Mouse (Mus musculus): ENCODE data around the gene Ssbp3. TPM values are rescaled to one million over a fixed set of nuclear protein-coding genes. Genes with fewer than 3 reads are reported as not detected.

Ssbp3 gene
- polyA plus RNA-seq, 1 experiment from 2014 or later: 98.6 TPM

DNA sequence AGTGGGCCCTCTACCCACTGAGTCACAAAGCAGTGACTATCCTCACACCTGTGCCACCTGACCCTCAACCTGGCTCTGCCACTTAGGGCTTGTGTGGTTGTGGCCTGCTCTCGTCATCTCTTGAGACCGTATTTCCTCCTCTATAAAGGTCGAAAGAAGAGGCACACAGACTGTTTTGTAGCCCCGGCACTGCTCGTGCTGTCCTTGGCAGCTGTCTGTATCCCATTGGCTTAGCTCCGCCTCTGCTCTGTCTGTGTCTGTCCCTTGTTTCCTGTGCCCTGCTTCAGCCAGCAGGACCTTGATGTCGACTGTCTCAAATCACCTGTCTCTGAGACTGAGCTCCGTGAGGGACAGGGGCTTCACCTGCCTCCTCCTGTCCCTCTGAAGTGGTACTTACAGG is 116.0 kb downstream of the Ssbp3 start:
- Histone ChIP-seq H3K27ac (no peak overlapping the region), H3K9me3 (replicated peaks) (no peaks in the 10 kb centered on the region), H3K4me1 (peaks cover 13% of the 10 kb centered on the region), H3K36me3 (peaks cover 79% of the 10 kb centered on the region), H3K4me3 (no peak overlapping the region), H3K4me2 (no peak overlapping the region), H3K9ac (no peak overlapping the region), H3K27me3 (replicated peaks) (no peaks in the 10 kb centered on the region)
- WGBS (ENCODE audit: insufficient replicate concordance): 67% methylated on average over 8 of the region's 8 CpGs
- ATAC-seq: no peak

DNA sequence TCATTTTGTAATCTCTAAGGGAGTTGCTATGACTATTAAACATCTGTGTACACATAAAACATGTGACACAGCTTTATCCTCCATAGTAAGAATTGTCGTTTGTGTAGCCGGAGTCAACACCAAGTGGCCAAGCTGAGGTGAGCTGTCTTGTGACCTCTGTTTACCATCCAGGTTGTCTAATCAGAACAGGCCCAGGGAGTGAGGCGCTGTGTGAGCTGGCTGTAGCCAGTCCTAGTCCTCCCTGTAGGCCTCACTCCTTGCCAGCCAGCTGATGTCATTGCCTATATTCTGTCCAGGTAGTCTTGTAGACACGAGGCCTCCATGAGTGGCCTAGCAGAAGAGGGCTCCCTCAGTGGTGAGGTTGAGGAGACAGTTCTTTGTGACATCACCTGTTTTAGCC is 125.2 kb downstream of the Ssbp3 start:
- WGBS (ENCODE audit: insufficient replicate concordance): 86% methylated on average over 4 of the region's 4 CpGs

DNA sequence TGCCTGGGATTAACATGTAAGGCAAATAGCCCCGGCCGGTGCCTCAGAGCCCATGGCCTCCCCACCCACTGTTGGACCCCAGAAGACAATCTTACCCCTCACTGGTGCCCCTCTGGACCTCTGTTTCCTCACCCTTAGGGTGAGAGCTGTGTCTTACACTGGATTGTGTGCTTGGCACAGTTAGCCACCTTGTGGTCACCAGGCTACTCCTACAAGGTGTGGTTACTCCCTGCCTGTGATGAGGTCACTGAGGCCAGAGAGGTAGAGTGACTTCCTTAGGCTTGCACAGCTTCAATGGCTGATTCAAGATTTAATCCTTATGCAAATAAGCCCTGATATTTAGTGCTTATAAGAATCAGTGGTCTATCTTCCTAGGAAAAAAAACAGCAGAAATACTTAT is 126.5 kb downstream of the Ssbp3 start:
- Histone ChIP-seq H3K36me3 (peaks cover 97% of the 10 kb centered on the region), H3K9me3 (replicated peaks) (no peaks in the 10 kb centered on the region), H3K4me3 (no peak overlapping the region), H3K9ac (no peak overlapping the region), H3K27ac (no peak overlapping the region), H3K4me1 (no peaks in the 10 kb centered on the region), H3K4me2 (no peak overlapping the region), H3K27me3 (replicated peaks) (no peaks in the 10 kb centered on the region)
- 92% methylated on average over 2 of the region's 2 CpGs for WGBS (ENCODE audit: insufficient replicate concordance)
- ATAC-seq: no peak

More for the DNA sequence above, 125.2 kb downstream of the Ssbp3 start:
- H3K4me2 ChIP-seq: no peak overlapping the region
- H3K9ac ChIP-seq: no peak overlapping the region
- no peak overlapping the region for H3K27ac ChIP-seq
- H3K4me1 ChIP-seq: no peaks in the 10 kb centered on the region
- H3K27me3 ChIP-seq (replicated peaks): no peaks in the 10 kb centered on the region
- H3K36me3 ChIP-seq: peaks cover 97% of the 10 kb centered on the region
- H3K9me3 ChIP-seq (replicated peaks): no peaks in the 10 kb centered on the region
- H3K4me3 ChIP-seq: no peak overlapping the region
- ATAC-seq: no peak

DNA sequence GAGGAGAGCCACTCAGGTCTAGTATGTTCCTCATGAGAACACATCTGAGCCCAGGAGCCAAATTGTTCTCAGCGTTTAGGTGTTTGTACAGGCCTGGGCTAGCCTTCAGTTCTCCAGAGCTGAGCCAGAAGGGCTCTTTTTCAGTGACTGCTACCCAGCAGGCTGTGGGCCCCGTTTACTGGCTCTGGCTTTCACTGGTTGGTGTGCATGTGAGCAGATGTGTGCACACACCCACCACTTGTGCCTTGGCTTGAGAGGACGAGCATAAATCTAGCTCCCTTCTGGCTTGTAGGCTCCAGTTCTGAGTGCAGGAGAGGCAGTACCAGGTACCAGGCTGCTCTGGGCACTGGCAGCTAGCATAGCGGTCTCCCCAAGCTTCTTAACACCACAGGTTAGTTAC is 127.8 kb downstream of the Ssbp3 start:
- H3K9ac ChIP-seq: no peak overlapping the region
- no peak overlapping the region for H3K4me2 ChIP-seq
- no peaks in the 10 kb centered on the region for H3K27me3 ChIP-seq (replicated peaks)
- WGBS (ENCODE audit: insufficient replicate concordance): 72% methylated on average over 4 of the region's 4 CpGs
- H3K36me3 ChIP-seq: peaks cover 97% of the 10 kb centered on the region
- no peak for ATAC-seq
- no peaks in the 10 kb centered on the region for H3K9me3 ChIP-seq (replicated peaks)
- H3K27ac ChIP-seq: no peak overlapping the region
- no peak overlapping the region for H3K4me3 ChIP-seq
- H3K4me1 ChIP-seq: no peaks in the 10 kb centered on the region

DNA sequence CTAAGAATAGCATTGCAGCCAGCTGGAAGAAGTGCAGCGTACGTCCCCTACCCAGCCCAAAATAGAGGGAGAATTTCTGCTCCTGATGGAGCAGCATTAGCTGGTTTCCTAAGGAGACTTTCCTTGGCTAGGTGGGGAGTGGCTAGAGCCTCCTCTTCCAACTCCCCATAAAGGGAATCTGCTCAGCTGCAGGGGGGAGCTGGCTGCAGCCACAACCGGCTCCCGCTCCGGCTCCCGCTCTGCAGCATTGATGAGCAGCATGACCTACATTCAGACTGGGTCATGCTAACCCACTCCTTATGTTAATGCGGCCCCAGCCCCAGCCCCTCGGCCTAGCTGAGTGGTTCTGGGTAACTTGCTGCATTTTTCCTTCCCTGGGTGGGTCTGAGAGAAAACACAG is 128.8 kb downstream of the Ssbp3 start:
- ATAC-seq: no peak
- no peak overlapping the region for H3K4me3 ChIP-seq
- H3K9ac ChIP-seq: no peak overlapping the region
- H3K9me3 ChIP-seq (replicated peaks): no peaks in the 10 kb centered on the region
- H3K27me3 ChIP-seq (replicated peaks): no peaks in the 10 kb centered on the region
- WGBS (ENCODE audit: insufficient replicate concordance): 86% methylated on average over 8 of the region's 8 CpGs
- peaks cover 97% of the 10 kb centered on the region for H3K36me3 ChIP-seq
- H3K27ac ChIP-seq: no peak overlapping the region
- H3K4me2 ChIP-seq: no peak overlapping the region
- no peaks in the 10 kb centered on the region for H3K4me1 ChIP-seq

DNA sequence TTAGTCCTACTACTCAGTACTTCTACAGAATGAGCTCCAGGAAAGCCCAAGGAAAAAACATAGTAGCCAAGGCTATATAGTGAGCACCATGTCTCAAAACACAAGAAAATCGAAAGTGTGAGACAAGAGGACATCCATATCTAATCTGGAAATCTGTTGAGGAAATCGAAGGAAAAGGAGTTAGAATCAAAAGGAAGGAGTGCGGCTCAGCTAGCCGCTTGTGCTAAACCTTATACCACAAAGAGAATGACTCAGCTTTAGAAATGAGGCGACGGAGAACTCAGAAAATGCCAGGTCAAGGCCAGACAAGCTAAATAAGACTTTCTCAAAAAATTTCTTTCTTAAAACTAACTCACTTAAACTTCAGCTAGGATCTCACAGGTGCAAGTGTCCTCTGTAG is 131.8 kb downstream of the Ssbp3 start:
- ATAC-seq: no peak
- no peaks in the 10 kb centered on the region for H3K27me3 ChIP-seq (replicated peaks)
- no peak overlapping the region for H3K27ac ChIP-seq
- H3K9me3 ChIP-seq (replicated peaks): no peaks in the 10 kb centered on the region
- no peak overlapping the region for H3K4me3 ChIP-seq
- peaks cover 98% of the 10 kb centered on the region for H3K36me3 ChIP-seq
- no peaks in the 10 kb centered on the region for H3K4me1 ChIP-seq
- H3K9ac ChIP-seq: no peak overlapping the region
- WGBS (ENCODE audit: insufficient replicate concordance): 61% methylated on average over 6 of the region's 6 CpGs
- H3K4me2 ChIP-seq: no peak overlapping the region

DNA sequence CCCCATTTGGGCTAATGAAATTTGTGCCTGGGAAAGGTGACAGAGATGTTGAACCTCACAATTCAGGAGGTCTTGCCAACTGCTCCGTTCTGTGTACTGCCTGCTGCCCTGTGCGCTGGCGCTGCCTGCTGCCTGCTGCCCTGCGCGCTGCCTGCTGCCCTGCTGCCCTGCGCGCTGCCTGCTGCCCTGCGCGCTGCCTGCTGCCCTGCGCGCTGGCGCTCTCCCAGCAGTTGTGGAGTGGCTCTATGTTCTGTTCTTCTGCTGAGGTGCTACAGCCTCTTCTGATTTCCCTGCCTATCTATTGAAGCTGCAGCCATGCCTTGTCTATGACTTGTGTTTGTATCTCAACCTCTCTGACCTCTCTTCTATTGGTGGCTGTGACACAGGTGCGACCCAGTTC is 134.7 kb downstream of the Ssbp3 start:
- WGBS (ENCODE audit: insufficient replicate concordance): 92% methylated on average over 13 of the region's 13 CpGs
- H3K4me3 ChIP-seq: no peak overlapping the region
- H3K9me3 ChIP-seq (replicated peaks): no peaks in the 10 kb centered on the region
- no peaks in the 10 kb centered on the region for H3K27me3 ChIP-seq (replicated peaks)
- H3K9ac ChIP-seq: no peak overlapping the region
- H3K4me1 ChIP-seq: no peaks in the 10 kb centered on the region
- no peak for ATAC-seq
- no peak overlapping the region for H3K27ac ChIP-seq
- H3K4me2 ChIP-seq: no peak overlapping the region
- peaks cover 89% of the 10 kb centered on the region for H3K36me3 ChIP-seq

DNA sequence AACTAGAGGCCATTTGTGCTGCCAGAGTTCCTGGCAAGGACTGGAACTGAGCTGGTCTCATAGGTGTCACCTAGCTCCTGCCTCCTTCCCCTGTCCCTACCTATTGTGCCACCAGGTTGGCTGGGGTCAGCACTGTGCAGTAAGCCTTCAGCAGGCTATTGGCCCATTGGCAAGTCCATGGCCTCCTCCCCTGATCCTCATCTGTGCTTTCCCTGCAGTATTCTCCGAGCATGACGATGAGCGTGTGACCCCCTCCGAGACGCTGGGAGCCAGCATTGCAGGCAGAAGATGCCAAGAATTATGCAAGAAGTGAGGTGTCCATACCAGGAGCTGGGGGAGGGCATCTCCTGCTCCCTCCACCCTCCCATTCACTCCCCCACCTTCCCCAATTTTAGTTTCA is 137.3 kb downstream of the Ssbp3 start:
- H3K9ac ChIP-seq: no peak overlapping the region
- H3K36me3 ChIP-seq: peaks cover 63% of the 10 kb centered on the region
- H3K9me3 ChIP-seq (replicated peaks): no peaks in the 10 kb centered on the region
- 78% methylated on average over 5 of the region's 5 CpGs for WGBS (ENCODE audit: insufficient replicate concordance)
- no peaks in the 10 kb centered on the region for H3K4me1 ChIP-seq
- no peaks in the 10 kb centered on the region for H3K27me3 ChIP-seq (replicated peaks)
- no peak overlapping the region for H3K27ac ChIP-seq
- H3K4me2 ChIP-seq: no peak overlapping the region
- H3K4me3 ChIP-seq: no peak overlapping the region
- ATAC-seq: no peak

DNA sequence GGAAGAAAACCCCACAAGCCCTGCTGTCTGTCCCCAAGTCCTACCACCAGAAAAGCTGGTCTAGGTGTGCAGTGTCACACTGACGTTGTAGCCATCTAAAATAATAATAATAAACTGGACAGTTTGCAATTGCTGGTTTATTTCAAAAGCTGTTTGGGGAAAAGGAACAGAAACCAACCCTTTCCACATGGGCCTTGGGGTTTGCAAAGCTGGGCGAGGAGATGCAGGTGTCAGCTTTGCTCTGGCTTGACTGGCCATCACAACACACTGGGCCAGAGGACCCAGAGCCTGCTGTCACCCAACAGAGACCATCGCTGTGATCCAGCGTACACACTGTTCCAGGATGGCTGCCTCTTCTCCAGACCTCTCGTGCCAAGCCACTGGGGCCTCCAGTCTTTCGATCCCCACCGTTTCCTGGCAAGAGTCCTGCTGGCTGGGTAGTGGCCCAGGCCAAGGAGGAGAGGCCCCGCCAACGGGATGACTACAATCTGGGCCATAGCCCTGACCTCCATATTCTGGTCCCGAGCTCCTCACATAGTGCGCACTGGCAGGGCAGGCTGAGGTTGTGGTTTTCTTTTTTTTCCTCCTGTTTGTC is 138.2 kb downstream of the Ssbp3 start:
- WGBS (ENCODE audit: insufficient replicate concordance): 90% methylated on average over 11 of the region's 11 CpGs
- H3K9me3 ChIP-seq (replicated peaks): no peaks in the 10 kb centered on the region

DNA sequence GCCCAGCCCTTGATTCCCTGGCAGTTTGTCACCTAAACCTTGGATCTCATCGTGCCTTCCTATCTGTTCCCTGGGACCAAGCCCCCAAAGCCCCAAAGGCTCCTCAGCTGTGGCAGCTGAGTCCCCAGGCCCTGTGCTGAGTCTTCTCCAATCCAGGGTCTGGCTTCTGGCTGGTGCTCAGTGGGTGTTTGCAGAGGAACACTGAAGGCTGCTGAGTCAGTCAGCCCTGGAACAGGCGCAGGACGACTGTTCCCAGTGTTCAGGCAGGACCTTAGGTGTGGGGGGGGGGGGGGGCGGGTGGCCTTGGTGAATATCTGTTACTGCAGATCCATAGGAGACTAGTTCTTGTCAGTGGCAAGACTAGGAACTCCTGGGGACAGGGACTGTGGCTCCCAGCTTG is 141.4 kb downstream of the Ssbp3 start:
- 54% methylated on average over 4 of the region's 4 CpGs for whole genome bisulfite sequencing (ENCODE audit: insufficient replicate concordance)
- no peak overlapping the region for H3K9ac ChIP-seq
- no peak overlapping the region for H3K27ac ChIP-seq
- H3K4me1 ChIP-seq: no peaks in the 10 kb centered on the region
- H3K4me2 ChIP-seq: no peak overlapping the region
- no peaks in the 10 kb centered on the region for H3K9me3 ChIP-seq (replicated peaks)
- no peaks in the 10 kb centered on the region for H3K27me3 ChIP-seq (replicated peaks)
- H3K4me3 ChIP-seq: no peak overlapping the region
- ATAC-seq: no peak
- peaks cover 44% of the 10 kb centered on the region for H3K36me3 ChIP-seq

More for the DNA sequence above, 138.2 kb downstream of the Ssbp3 start:
- H3K9ac ChIP-seq: no peak overlapping the region
- H3K4me1 ChIP-seq: no peaks in the 10 kb centered on the region
- ATAC-seq: no peak
- H3K27me3 ChIP-seq (replicated peaks): no peaks in the 10 kb centered on the region
- no peak overlapping the region for H3K4me2 ChIP-seq
- peaks cover 56% of the 10 kb centered on the region for H3K36me3 ChIP-seq
- no peak overlapping the region for H3K27ac ChIP-seq
- no peak overlapping the region for H3K4me3 ChIP-seq

DNA sequence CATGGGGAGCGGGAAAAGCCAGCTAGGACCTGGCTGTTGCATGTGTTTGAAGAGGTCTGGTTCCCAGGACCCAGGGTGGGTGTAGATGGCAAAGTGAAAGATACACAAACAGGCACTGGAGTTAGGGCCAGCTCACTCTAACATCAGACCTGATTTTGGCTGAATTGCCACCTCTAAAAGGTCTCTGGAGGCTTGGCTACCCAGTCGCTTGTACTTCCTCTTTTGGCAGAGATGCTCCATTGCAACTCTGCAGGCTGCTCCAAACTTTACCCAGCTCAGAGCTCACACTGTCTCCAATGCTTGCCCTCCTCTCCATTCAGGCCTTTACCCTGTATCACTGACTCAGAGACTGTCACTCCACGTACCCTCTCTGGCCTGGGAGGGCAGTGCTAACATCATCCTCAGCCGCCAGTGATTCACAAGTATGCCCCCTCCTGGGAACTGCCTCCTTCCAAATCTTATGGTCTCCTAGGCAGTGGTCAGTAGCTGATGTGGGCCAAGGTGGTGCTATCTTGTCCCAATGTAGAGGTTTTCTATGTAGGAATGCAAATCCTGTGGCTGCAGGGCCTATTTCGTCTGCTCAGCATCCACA is 142.6 kb downstream of the Ssbp3 start:
- Histone ChIP-seq H3K4me1 (no peaks in the 10 kb centered on the region), H3K4me3 (no peak overlapping the region), H3K27me3 (replicated peaks) (no peaks in the 10 kb centered on the region), H3K4me2 (no peak overlapping the region), H3K9me3 (replicated peaks) (no peaks in the 10 kb centered on the region), H3K27ac (no peak overlapping the region), H3K36me3 (peaks cover 44% of the 10 kb centered on the region), H3K9ac (no peak overlapping the region)
- no peak for ATAC-seq
- 47% methylated on average over 5 of the region's 5 CpGs for WGBS (ENCODE audit: insufficient replicate concordance)

DNA sequence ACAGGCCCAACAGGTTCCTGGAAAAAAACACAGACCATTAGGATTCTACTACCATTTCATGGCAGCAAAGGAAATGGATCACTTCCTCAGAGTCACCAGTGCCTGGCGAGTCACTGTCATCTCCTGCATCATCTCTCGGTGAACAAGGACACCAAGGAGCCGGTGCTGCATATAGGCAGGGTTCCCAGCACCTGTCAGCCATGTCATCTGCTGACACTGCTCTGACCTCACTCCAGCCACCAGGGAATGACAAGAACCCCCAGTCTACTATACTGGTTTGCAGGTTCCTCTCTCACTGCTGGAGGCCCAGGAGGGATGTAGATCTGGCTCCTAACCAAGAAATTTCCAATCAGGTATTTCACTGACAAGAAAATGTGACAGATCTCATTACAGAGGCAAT is 145.6 kb downstream of the Ssbp3 start:
- WGBS (ENCODE audit: insufficient replicate concordance): 69% methylated on average over 3 of the region's 3 CpGs

DNA sequence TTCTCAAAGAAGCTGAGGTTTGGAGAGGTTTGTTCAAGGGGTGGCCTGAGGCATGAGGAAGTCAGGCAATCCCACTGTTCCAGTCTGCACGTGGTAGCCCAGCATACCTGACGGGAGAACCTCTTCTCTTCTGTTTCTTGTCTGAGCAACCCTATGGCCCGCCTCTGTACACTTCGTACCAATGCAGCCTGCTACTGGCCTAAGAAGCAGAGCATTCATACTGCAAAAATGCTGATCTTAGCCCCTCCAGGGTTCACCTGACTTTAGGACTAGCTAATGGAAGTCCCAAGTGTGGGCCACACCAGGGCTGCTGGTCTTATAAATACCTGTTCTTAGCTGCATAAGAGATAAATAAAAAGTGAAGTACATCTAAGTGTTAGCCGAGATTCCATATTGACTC is 147.8 kb downstream of the Ssbp3 start:
- no peak overlapping the region for H3K9ac ChIP-seq
- H3K27me3 ChIP-seq (replicated peaks): no peaks in the 10 kb centered on the region
- H3K9me3 ChIP-seq (replicated peaks): no peaks in the 10 kb centered on the region
- H3K4me3 ChIP-seq: no peak overlapping the region
- H3K36me3 ChIP-seq: peaks cover 82% of the 10 kb centered on the region
- no peak for ATAC-seq
- H3K27ac ChIP-seq: no peak overlapping the region
- no peak overlapping the region for H3K4me2 ChIP-seq
- no peaks in the 10 kb centered on the region for H3K4me1 ChIP-seq
- 77% methylated on average over 5 of the region's 5 CpGs for WGBS (ENCODE audit: insufficient replicate concordance)

More for the DNA sequence above, 145.6 kb downstream of the Ssbp3 start:
- Histone ChIP-seq H3K27me3 (replicated peaks) (no peaks in the 10 kb centered on the region), H3K9ac (no peak overlapping the region), H3K36me3 (peaks cover 62% of the 10 kb centered on the region), H3K4me3 (no peak overlapping the region), H3K27ac (peak overlapping the region; percentile 19), H3K4me1 (no peaks in the 10 kb centered on the region), H3K4me2 (no peak overlapping the region), H3K9me3 (replicated peaks) (no peaks in the 10 kb centered on the region)
- no peak for ATAC-seq
